Mouse (Mus musculus): Measurements from ENCODE around the gene Syt8. TPM values are rescaled to one million over a fixed set of nuclear protein-coding genes. Genes with fewer than 3 reads are reported as not detected.
A peak's percentile ranks its signal among the peaks of the same experiment; 100 is the strongest.

Gene Syt8
- 2.5 TPM in 1 of 2 replicates, not detected in the other for polyA plus RNA-seq (2011; ENCODE audit: insufficient read depth, insufficient read length, low replicate concordance, missing spikeins)

DNA sequence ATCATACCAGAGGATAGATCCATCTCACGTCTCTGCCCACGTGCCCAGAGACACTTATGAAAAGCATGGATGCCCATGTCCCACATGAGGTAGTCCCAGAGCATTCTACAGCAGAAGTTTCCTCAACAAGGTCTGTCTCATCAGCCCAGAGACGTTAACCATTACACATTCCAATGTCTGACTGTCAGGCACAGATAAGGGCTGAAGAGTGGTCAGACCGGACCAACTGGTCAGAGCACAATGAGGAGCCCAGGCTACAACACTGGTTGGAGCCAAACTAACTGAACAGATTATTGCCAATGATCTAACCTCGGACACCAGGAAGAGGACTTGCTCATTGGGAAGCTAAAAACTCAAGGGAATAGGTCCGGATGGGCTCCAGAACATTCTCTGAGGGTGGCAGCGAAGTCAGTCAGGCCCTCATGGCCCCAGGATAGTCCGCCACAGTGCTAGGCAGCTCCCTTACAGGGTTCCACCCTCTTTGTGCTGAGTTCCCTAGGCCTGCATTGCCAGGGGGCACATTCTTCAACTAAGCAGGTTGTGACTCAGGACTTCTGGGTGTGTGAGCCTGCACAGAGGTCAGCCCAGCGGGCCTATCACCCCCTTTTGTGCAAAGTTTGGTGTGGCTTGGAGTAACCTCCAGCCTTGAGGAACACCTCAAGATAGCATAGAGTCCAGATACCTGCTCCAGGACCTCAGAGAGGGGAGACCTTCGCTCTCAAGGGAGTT, at the start of gene Syt8:
Syt8 (plus strand) TSS at position 714 of the 729 bp plus-strand sequence.
- no peaks in the 10 kb centered on the region for H3K4me1 ChIP-seq (ENCODE audit: control insufficient read depth, insufficient read depth, low read length)
- TF ChIP-seq POLR2A (IDR thresholded peaks at IDR 0.05; ENCODE audit: borderline replicate concordance, control insufficient read depth, low read depth, low read length) (no peak), CTCF (IDR thresholded peaks at IDR 0.05; ENCODE audit: control insufficient read depth, insufficient read depth, low read length) (no peak)
- WGBS = 76% methylated on average over 10 of the region's 10 CpGs
- H3K4me3 ChIP-seq (replicated peaks; ENCODE audit: control insufficient read depth, low read depth, low read length) = no peak within 1 kb of the TSS
- no peak within 1 kb of the TSS for H3K27ac ChIP-seq (ENCODE audit: control insufficient read depth, insufficient read depth, low read depth, low read length, poor library complexity)

DNA sequence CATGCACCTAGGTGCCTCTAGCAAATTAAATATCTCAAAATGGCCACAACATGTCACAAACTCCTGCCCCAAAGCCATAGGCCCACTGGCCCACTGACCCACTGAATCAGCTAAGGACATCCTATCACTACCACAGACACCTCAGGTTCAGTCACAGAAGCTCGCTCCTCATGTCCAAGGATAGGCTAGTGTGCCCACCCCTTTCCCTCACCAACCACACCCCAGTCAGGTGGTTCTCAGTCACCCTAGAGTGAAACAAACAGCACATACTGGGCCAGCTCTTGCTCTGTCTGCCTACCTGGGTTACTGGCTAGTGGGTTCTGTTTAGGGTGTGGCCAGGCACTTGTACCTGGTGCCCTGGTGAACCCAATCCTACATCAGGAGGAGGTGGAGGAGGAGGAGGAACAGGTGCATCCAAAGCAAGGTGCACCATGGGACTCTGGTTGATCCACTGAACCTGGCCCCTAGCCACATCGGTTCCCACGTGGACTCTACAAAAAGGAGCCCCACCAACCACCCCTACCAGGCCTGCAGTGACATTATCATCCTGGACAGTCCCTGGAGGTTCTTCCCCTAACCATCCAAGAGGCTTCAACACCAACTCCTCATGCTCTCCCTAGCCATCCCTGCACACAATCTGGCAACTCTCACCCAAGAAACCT, 48.8 kb upstream of the Syt8 start:
- H3K4me1 ChIP-seq (ENCODE audit: control insufficient read depth, insufficient read depth, low read length) = peaks cover 8% of the 10 kb centered on the region
- H3K27ac ChIP-seq (ENCODE audit: control insufficient read depth, insufficient read depth, low read depth, low read length, poor library complexity) = 0 out of 2 replicates have a peak overlapping the region, but pooled peaks have one; percentile 93
- WGBS = 54% methylated on average over 3 of the region's 3 CpGs
- H3K4me3 ChIP-seq (replicated peaks; ENCODE audit: control insufficient read depth, low read depth, low read length) = peak overlapping the region; percentile 94
- TF ChIP-seq CTCF (IDR thresholded peaks at IDR 0.05; ENCODE audit: control insufficient read depth, insufficient read depth, low read length) (no peak), POLR2A (IDR thresholded peaks at IDR 0.05; ENCODE audit: borderline replicate concordance, control insufficient read depth, low read depth, low read length) (no peak)

DNA sequence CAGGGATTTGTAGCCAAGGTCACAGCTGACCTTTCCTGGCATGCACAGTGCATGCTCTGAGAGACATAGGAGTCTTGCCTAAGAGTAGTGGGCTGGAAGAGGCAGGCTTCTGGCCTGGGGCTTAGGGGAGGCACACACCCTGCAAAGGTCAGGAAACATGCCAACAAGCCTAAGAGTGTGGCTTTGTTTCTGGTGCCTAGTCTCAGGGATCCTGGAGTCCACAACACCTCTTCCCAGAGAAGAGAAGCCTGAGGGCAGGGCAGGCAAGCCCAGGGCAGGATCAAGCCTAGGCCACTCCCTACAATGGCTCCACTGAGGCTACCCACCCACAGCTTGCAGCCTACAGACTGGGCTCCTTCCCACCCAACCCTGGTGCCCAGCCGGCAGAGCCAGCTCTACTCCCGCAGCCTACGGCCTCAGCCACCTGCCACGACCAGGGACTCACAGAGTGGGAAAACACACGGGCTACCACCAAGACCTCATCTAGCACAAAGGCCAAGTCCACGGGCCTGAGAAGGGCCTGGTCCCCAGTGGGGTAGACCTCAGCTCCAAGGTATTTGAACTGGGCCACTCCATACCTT, 47.9 kb upstream of the Syt8 start:
- peaks cover 8% of the 10 kb centered on the region for H3K4me1 ChIP-seq (ENCODE audit: control insufficient read depth, insufficient read depth, low read length)
- 7% methylated on average over 6 of the region's 6 CpGs for WGBS
- peak overlapping the region; percentile 93 for H3K27ac ChIP-seq (ENCODE audit: control insufficient read depth, insufficient read depth, low read depth, low read length, poor library complexity)
- TF ChIP-seq CTCF (IDR thresholded peaks at IDR 0.05; ENCODE audit: control insufficient read depth, insufficient read depth, low read length) (no peak), POLR2A (IDR thresholded peaks at IDR 0.05; ENCODE audit: borderline replicate concordance, control insufficient read depth, low read depth, low read length) (peak; percentile 56; the same call in 1 of the 2 replicates)
- H3K4me3 ChIP-seq (replicated peaks; ENCODE audit: control insufficient read depth, low read depth, low read length) = peak overlapping the region; percentile 94

DNA sequence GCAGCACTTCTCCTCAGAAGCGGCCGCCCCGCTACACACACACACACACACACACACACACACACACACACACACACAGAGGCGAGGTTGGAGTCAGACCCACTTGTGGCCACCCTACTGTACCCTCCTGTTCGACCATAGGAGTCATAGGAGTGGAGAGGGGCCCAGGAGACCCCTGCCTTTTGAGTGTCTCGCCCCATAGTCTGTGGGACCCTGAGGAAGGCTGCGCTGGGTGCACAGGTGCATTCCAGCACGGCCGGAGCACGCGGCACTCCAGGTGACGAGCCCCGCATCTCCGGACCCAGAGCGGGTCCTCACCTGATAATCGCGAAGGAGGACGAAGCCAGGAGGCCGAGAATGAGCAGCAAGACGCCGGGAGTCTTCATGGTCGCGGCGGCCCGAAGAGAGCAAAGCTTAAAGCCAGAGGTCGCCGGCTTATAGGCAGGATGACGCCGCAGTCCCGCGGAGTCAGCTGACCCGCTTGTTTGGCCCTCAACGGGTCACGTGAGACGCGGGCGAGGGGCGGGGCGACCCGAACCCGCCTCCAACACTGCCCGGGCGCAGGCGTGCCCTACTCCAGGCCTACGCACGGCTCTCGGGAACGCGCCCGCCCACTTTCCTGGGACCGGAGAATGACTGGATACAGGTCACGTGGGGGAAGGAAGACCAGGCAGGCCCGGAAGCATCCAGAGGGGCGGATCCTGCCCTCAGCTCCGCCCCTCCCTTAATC, 47.1 kb upstream of the Syt8 start, which contains the start of gene Ctsd:
Ctsd (minus strand) TSS at position 620 of the 730 bp plus-strand sequence.
- H3K4me3 ChIP-seq (replicated peaks; ENCODE audit: control insufficient read depth, low read depth, low read length) = peak within 1 kb of the TSS; percentile 94
- WGBS = under 1% methylated on average over 55 of the region's 55 CpGs
- TF ChIP-seq CTCF (IDR thresholded peaks at IDR 0.05; ENCODE audit: control insufficient read depth, insufficient read depth, low read length) = no peak
- peak; percentile 97 for TF ChIP-seq POLR2A (IDR thresholded peaks at IDR 0.05; ENCODE audit: borderline replicate concordance, control insufficient read depth, low read depth, low read length)
- H3K27ac ChIP-seq (ENCODE audit: control insufficient read depth, insufficient read depth, low read depth, low read length, poor library complexity) = peak within 1 kb of the TSS; percentile 93
- peaks cover 8% of the 10 kb centered on the region for H3K4me1 ChIP-seq (ENCODE audit: control insufficient read depth, insufficient read depth, low read length)

DNA sequence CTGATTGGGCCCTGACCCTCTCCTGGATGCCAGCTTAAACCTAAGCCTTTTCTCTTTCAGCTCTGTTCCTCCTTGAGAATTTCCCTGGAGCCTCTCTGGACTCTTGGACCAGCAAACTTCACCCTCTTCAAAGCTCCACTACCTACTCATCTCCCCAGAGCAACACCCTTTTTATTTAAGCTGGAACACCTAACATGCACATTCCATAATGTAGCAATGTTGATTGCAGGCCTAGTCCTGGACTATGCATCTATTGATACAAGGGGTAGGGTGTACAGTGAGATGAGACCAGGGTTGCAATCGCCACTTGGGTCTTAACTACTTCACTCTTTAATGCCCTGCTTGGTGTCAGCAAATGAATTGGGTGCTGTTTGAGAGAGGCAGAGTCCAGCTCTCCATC, 46.5 kb upstream of the Syt8 start:
- H3K27ac ChIP-seq (ENCODE audit: control insufficient read depth, insufficient read depth, low read depth, low read length, poor library complexity) = peak overlapping the region; percentile 93
- TF ChIP-seq CTCF (IDR thresholded peaks at IDR 0.05; ENCODE audit: control insufficient read depth, insufficient read depth, low read length) (no peak), POLR2A (IDR thresholded peaks at IDR 0.05; ENCODE audit: borderline replicate concordance, control insufficient read depth, low read depth, low read length) (no peak)
- WGBS = 76% methylated on average over 1 of the region's 1 CpGs
- H3K4me1 ChIP-seq (ENCODE audit: control insufficient read depth, insufficient read depth, low read length) = peaks cover 8% of the 10 kb centered on the region
- H3K4me3 ChIP-seq (replicated peaks; ENCODE audit: control insufficient read depth, low read depth, low read length) = peak overlapping the region; percentile 94

DNA sequence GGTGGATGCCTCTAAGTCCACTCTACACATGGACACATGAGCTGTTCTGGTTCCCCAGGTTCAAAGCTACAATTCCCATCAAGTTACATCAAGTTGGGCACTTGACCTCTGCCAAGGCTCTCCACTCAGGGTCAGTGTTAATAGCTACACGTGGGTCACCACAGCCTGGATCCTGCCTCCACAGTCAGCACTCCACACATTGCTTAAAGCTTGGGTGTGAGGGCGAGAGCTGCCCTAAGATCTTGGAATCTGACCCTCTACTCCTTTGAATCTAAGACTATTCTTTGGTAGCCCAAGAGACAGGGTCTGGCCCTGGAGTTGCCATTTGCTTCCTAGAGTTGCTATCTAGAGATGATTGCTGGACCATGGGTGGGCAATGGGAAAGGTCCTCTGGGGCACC, 45.9 kb upstream of the Syt8 start:
- peaks cover 8% of the 10 kb centered on the region for H3K4me1 ChIP-seq (ENCODE audit: control insufficient read depth, insufficient read depth, low read length)
- H3K27ac ChIP-seq (ENCODE audit: control insufficient read depth, insufficient read depth, low read depth, low read length, poor library complexity) = no peak overlapping the region
- no peak overlapping the region for H3K4me3 ChIP-seq (replicated peaks; ENCODE audit: control insufficient read depth, low read depth, low read length)
- TF ChIP-seq POLR2A (IDR thresholded peaks at IDR 0.05; ENCODE audit: borderline replicate concordance, control insufficient read depth, low read depth, low read length) (no peak), CTCF (IDR thresholded peaks at IDR 0.05; ENCODE audit: control insufficient read depth, insufficient read depth, low read length) (no peak)
- WGBS = 86% methylated on average over 2 of the region's 2 CpGs

DNA sequence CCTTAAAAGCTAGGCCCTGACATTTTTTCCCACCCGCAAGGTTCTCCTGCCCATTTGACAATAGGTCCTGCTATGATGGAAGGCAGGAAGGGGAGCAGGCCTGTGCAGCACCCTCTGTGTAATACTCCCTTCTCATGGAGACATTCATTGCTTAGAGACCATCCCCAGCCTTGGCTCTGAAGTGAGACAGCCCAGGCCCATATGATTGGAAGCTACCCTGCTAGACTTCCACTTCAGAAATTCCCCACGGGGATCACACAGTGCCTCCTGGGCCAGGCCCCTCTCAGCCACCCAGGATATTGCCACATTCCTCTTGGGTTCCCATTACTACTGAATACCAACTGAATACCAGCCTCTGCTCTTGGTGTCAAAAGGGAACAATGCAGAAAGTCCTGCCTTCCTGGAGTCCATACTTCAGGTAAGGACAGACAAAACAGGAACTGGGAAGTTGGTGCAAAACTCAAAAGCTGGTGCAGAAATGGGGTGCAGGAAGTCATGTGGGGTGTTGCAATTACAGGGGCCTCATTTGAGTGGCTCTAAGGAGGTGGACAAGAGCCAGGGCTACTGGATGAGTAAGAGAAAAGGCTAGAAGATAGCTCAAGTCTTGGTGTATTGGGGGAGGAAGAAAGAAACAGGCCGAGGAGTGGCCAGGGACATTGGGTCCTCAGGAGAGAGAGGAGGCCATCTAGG, 44.5 kb upstream of the Syt8 start:
- peak overlapping the region; percentile 64 for H3K4me3 ChIP-seq (replicated peaks; ENCODE audit: control insufficient read depth, low read depth, low read length)
- TF ChIP-seq CTCF (IDR thresholded peaks at IDR 0.05; ENCODE audit: control insufficient read depth, insufficient read depth, low read length) = no peak
- no peak for TF ChIP-seq POLR2A (IDR thresholded peaks at IDR 0.05; ENCODE audit: borderline replicate concordance, control insufficient read depth, low read depth, low read length)
- peaks cover 15% of the 10 kb centered on the region for H3K4me1 ChIP-seq (ENCODE audit: control insufficient read depth, insufficient read depth, low read length)
- 36% methylated on average over 3 of the region's 3 CpGs for WGBS
- H3K27ac ChIP-seq (ENCODE audit: control insufficient read depth, insufficient read depth, low read depth, low read length, poor library complexity) = peak overlapping the region; percentile 70
